Mouse (Mus musculus): ENCODE measurements around the gene Gm21970. TPM values are rescaled to one million over a fixed set of nuclear protein-coding genes. Genes with fewer than 3 reads are reported as not detected.
"Not testable (repeated sequence)": the region's sequence is repeated elsewhere in the genome, so short reads cannot be mapped to it uniquely, and the experiment has no call there.

Gene Gm21970
- polyA plus RNA-seq, 1 experiment from 2014 or later = not detected

GRCm38 (mm10) chr16:91428259-91428865 lies 36.8 kb downstream of the Gm21970 start:
- Histone ChIP-seq H3K9me3 (ENCODE audit: low read length) (peaks cover 11% of the 10 kb centered on the region; the same call in 1 of the 2 replicates), H3K4me2 (replicated peaks; ENCODE audit: low read depth, low read length) (no peak overlapping the region), H3K4me3 (ENCODE audit: low read length) (no peak overlapping the region), H3K27me3 (ENCODE audit: insufficient read depth, low read length) (no peaks in the 10 kb centered on the region), H3K27ac (ENCODE audit: low read length) (no peak overlapping the region), H3K4me1 (ENCODE audit: insufficient read depth, low read length) (0 out of 2 replicates have a peak, but pooled peaks cover 4% of the 10 kb centered on the region), H3K9ac (replicated peaks; ENCODE audit: low read length) (no peak overlapping the region), H3K36me3 (ENCODE audit: insufficient read depth, low read length) (peaks cover 28% of the 10 kb centered on the region)
- WGBS = 47% methylated on average over 8 of the region's 8 CpGs
- ATAC-seq (ENCODE audit: low FRiP score, low TSS enrichment) = no peak; the same call in 1 of the 2 replicates

GRCm38 (mm10) chr16:91432720-91433328 lies 41.3 kb downstream of the Gm21970 start:
- H3K9ac ChIP-seq (replicated peaks; ENCODE audit: low read length) = no peak overlapping the region
- no peak overlapping the region for H3K4me2 ChIP-seq (replicated peaks; ENCODE audit: low read depth, low read length)
- H3K27me3 ChIP-seq (ENCODE audit: insufficient read depth, low read length) = no peaks in the 10 kb centered on the region
- ATAC-seq (ENCODE audit: low FRiP score, low TSS enrichment) = no peak
- no peaks in the 10 kb centered on the region for H3K36me3 ChIP-seq (ENCODE audit: insufficient read depth, low read length)
- H3K4me3 ChIP-seq (ENCODE audit: low read length) = no peak overlapping the region
- peaks cover 5% of the 10 kb centered on the region; the same call in 1 of the 2 replicates for H3K9me3 ChIP-seq (ENCODE audit: low read length)
- 0 out of 2 replicates have a peak, but pooled peaks cover 4% of the 10 kb centered on the region for H3K4me1 ChIP-seq (ENCODE audit: insufficient read depth, low read length)
- no peak overlapping the region for H3K27ac ChIP-seq (ENCODE audit: low read length)
- WGBS = 52% methylated on average over 5 of the region's 5 CpGs

GRCm38 (mm10) chr16:91433329-91433933 lies 41.9 kb downstream of the Gm21970 start:
- Histone ChIP-seq H3K27ac (ENCODE audit: low read length) (no peak overlapping the region), H3K4me3 (ENCODE audit: low read length) (no peak overlapping the region), H3K9ac (replicated peaks; ENCODE audit: low read length) (no peak overlapping the region), H3K36me3 (ENCODE audit: insufficient read depth, low read length) (no peaks in the 10 kb centered on the region), H3K4me2 (replicated peaks; ENCODE audit: low read depth, low read length) (no peak overlapping the region), H3K27me3 (ENCODE audit: insufficient read depth, low read length) (no peaks in the 10 kb centered on the region), H3K4me1 (ENCODE audit: insufficient read depth, low read length) (0 out of 2 replicates have a peak, but pooled peaks cover 3% of the 10 kb centered on the region), H3K9me3 (ENCODE audit: low read length) (peaks cover 5% of the 10 kb centered on the region; the same call in 1 of the 2 replicates)
- no peak for ATAC-seq (ENCODE audit: low FRiP score, low TSS enrichment)
- 51% methylated on average over 8 of the region's 8 CpGs for WGBS

- H3K27me3 ChIP-seq (ENCODE audit: insufficient read depth, low read length) = no peaks in the 10 kb centered on the region
- WGBS = 90% methylated on average over 3 of the region's 3 CpGs
- no peaks in the 10 kb centered on the region for H3K4me1 ChIP-seq (ENCODE audit: insufficient read depth, low read length)
- H3K27ac ChIP-seq (ENCODE audit: low read length) = no peak overlapping the region
- no peaks in the 10 kb centered on the region for H3K36me3 ChIP-seq (ENCODE audit: insufficient read depth, low read length)
- no peak overlapping the region for H3K4me3 ChIP-seq (ENCODE audit: low read length)
- peaks cover 3% of the 10 kb centered on the region; the same call in 1 of the 2 replicates for H3K9me3 ChIP-seq (ENCODE audit: low read length)
- no peak overlapping the region for H3K4me2 ChIP-seq (replicated peaks; ENCODE audit: low read depth, low read length)
- no peak for ATAC-seq (ENCODE audit: low FRiP score, low TSS enrichment)
- H3K9ac ChIP-seq (replicated peaks; ENCODE audit: low read length) = no peak overlapping the region
Measured at GRCm38 (mm10) chr16:91434119-91434518, 42.6 kb downstream of the Gm21970 start.

GRCm38 (mm10) chr16:91438081-91438480 lies 46.6 kb downstream of the Gm21970 start:
- H3K27ac ChIP-seq (ENCODE audit: low read length) = no peak overlapping the region
- 74% methylated on average over 3 of the region's 3 CpGs for WGBS
- no peaks in the 10 kb centered on the region for H3K27me3 ChIP-seq (ENCODE audit: insufficient read depth, low read length)
- H3K4me1 ChIP-seq (ENCODE audit: insufficient read depth, low read length) = no peaks in the 10 kb centered on the region
- H3K4me3 ChIP-seq (ENCODE audit: low read length) = no peak overlapping the region
- no peak for ATAC-seq (ENCODE audit: low FRiP score, low TSS enrichment)
- no peaks in the 10 kb centered on the region for H3K36me3 ChIP-seq (ENCODE audit: insufficient read depth, low read length)
- no peaks in the 10 kb centered on the region for H3K9me3 ChIP-seq (ENCODE audit: low read length)
- H3K9ac ChIP-seq (replicated peaks; ENCODE audit: low read length) = no peak overlapping the region
- H3K4me2 ChIP-seq (replicated peaks; ENCODE audit: low read depth, low read length) = no peak overlapping the region

GRCm38 (mm10) chr16:91438599-91438998 lies 47.1 kb downstream of the Gm21970 start:
- H3K9me3 ChIP-seq (ENCODE audit: low read length); H3K36me3 ChIP-seq (ENCODE audit: insufficient read depth, low read length); H3K9ac ChIP-seq (replicated peaks; ENCODE audit: low read length); ATAC-seq (ENCODE audit: low FRiP score, low TSS enrichment); H3K27me3 ChIP-seq (ENCODE audit: insufficient read depth, low read length); H3K27ac ChIP-seq (ENCODE audit: low read length); H3K4me2 ChIP-seq (replicated peaks; ENCODE audit: low read depth, low read length); H3K4me1 ChIP-seq (ENCODE audit: insufficient read depth, low read length); H3K4me3 ChIP-seq (ENCODE audit: low read length): not testable (repeated sequence)
- WGBS = 79% methylated on average over 1 of the region's 1 CpGs

- Histone ChIP-seq H3K4me1 (ENCODE audit: insufficient read depth, low read length) (no peaks in the 10 kb centered on the region), H3K9ac (replicated peaks; ENCODE audit: low read length) (no peak overlapping the region), H3K4me3 (ENCODE audit: low read length) (no peak overlapping the region), H3K27me3 (ENCODE audit: insufficient read depth, low read length) (no peaks in the 10 kb centered on the region), H3K36me3 (ENCODE audit: insufficient read depth, low read length) (no peaks in the 10 kb centered on the region), H3K9me3 (ENCODE audit: low read length) (no peaks in the 10 kb centered on the region), H3K4me2 (replicated peaks; ENCODE audit: low read depth, low read length) (no peak overlapping the region), H3K27ac (ENCODE audit: low read length) (no peak overlapping the region)
- 50% methylated on average over 7 of the region's 7 CpGs for WGBS
- ATAC-seq (ENCODE audit: low FRiP score, low TSS enrichment) = peak; percentile 65; the same call in 1 of the 2 replicates
Measured at GRCm38 (mm10) chr16:91441366-91441765, 49.8 kb downstream of the Gm21970 start.

- Histone ChIP-seq H3K9me3 (ENCODE audit: low read length) (no peaks in the 10 kb centered on the region), H3K27me3 (ENCODE audit: insufficient read depth, low read length) (no peaks in the 10 kb centered on the region), H3K4me1 (ENCODE audit: insufficient read depth, low read length) (no peaks in the 10 kb centered on the region), H3K36me3 (ENCODE audit: insufficient read depth, low read length) (no peaks in the 10 kb centered on the region), H3K9ac (replicated peaks; ENCODE audit: low read length) (no peak overlapping the region), H3K4me2 (replicated peaks; ENCODE audit: low read depth, low read length) (no peak overlapping the region), H3K4me3 (ENCODE audit: low read length) (no peak overlapping the region), H3K27ac (ENCODE audit: low read length) (no peak overlapping the region)
- 83% methylated on average over 7 of the region's 7 CpGs for WGBS
- ATAC-seq (ENCODE audit: low FRiP score, low TSS enrichment) = peak; percentile 51; the same call in 1 of the 2 replicates
Measured at GRCm38 (mm10) chr16:91441811-91442240, 50.3 kb downstream of the Gm21970 start.

GRCm38 (mm10) chr16:91442446-91442845 lies 50.9 kb downstream of the Gm21970 start:
- Histone ChIP-seq H3K9me3 (ENCODE audit: low read length) (no peaks in the 10 kb centered on the region), H3K27ac (ENCODE audit: low read length) (no peak overlapping the region)
- ATAC-seq (ENCODE audit: low FRiP score, low TSS enrichment) = no peak

GRCm38 (mm10) chr16:91443211-91443611 lies 51.7 kb downstream of the Gm21970 start:
- Histone ChIP-seq H3K9ac (replicated peaks; ENCODE audit: low read length) (no peak overlapping the region), H3K27me3 (ENCODE audit: insufficient read depth, low read length) (no peaks in the 10 kb centered on the region), H3K4me2 (replicated peaks; ENCODE audit: low read depth, low read length) (no peak overlapping the region), H3K9me3 (ENCODE audit: low read length) (no peaks in the 10 kb centered on the region), H3K27ac (ENCODE audit: low read length) (no peak overlapping the region), H3K36me3 (ENCODE audit: insufficient read depth, low read length) (no peaks in the 10 kb centered on the region), H3K4me1 (ENCODE audit: insufficient read depth, low read length) (no peaks in the 10 kb centered on the region), H3K4me3 (ENCODE audit: low read length) (no peak overlapping the region)
- 76% methylated on average over 8 of the region's 8 CpGs for WGBS
- ATAC-seq (ENCODE audit: low FRiP score, low TSS enrichment) = no peak

More at GRCm38 (mm10) chr16:91442446-91442845, 50.9 kb downstream of the Gm21970 start:
- no peaks in the 10 kb centered on the region for H3K27me3 ChIP-seq (ENCODE audit: insufficient read depth, low read length)
- no peaks in the 10 kb centered on the region for H3K36me3 ChIP-seq (ENCODE audit: insufficient read depth, low read length)
- no peak overlapping the region for H3K4me2 ChIP-seq (replicated peaks; ENCODE audit: low read depth, low read length)
- H3K9ac ChIP-seq (replicated peaks; ENCODE audit: low read length) = no peak overlapping the region
- no peak overlapping the region for H3K4me3 ChIP-seq (ENCODE audit: low read length)
- WGBS = 84% methylated on average over 4 of the region's 4 CpGs
- H3K4me1 ChIP-seq (ENCODE audit: insufficient read depth, low read length) = no peaks in the 10 kb centered on the region

Data from kidney, embryonic 16.5 days (tissue).